Mouse (Mus musculus): ENCODE results near the gene Snupn. TPM values are rescaled to one million over a fixed set of nuclear protein-coding genes. Genes with fewer than 3 reads are reported as not detected.
"Not testable (repeated sequence)": the region's sequence is repeated elsewhere in the genome, so short reads cannot be mapped to it uniquely, and the experiment has no call there.

Gene Snupn
- total RNA-seq (2017) = 3.8 to 9.4 TPM (median 6.5 TPM) in 3 replicates

GRCm38 (mm10) chr9:56950414-56951400 lies at the start of gene Snupn:
TSS of gene Snupn (plus strand) at chr9:56950878.
- peak; percentile 100 for ATAC-seq (replicated peaks; ENCODE audit: insufficient number of reproducible peaks, low FRiP score, low TSS enrichment, poor library complexity, severe bottlenecking)

DNA sequence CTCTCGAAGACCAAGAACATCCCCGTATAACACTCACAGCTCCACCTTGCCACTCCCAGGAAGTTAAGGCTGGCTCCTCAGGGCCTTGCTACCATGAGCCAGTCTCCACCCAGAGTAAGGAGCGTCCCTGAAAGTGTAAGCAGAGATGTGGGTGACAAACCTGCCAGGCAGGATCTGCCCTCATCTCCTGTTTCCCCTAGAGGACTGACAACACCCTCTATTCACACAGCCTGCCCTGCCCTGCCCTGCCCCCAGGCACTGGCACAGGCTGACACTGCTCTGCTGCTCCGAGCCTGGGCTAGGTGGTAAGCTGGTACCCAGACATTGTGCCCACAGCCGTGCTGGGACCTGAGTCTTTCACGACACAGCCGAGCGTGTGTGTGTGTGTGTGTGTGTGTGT lies 49.5 kb upstream of the Snupn start:
- ATAC-seq (replicated peaks; ENCODE audit: insufficient number of reproducible peaks, low FRiP score, low TSS enrichment, poor library complexity, severe bottlenecking) = no peak

DNA sequence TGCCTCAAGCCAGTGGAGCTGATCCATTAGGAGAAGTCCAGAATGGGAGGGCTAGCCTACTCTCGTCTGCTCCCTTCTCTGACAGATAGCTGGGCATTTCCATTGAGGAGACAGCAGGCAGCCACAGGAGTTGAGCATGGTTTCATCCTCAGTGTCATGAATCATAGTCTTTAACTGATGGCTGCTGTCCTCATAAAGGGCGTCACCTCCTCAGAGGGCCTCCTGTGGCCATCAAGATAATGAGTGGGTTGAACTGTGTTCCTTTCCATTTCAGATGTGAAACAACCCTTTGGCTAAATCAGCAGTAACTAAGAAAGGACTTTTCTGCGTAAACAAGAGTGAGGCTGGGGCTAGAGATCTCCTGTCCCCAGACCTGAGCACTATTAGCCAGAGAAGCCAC lies 47.0 kb upstream of the Snupn start:
- ATAC-seq (replicated peaks; ENCODE audit: insufficient number of reproducible peaks, low FRiP score, low TSS enrichment, poor library complexity, severe bottlenecking) = no peak

DNA sequence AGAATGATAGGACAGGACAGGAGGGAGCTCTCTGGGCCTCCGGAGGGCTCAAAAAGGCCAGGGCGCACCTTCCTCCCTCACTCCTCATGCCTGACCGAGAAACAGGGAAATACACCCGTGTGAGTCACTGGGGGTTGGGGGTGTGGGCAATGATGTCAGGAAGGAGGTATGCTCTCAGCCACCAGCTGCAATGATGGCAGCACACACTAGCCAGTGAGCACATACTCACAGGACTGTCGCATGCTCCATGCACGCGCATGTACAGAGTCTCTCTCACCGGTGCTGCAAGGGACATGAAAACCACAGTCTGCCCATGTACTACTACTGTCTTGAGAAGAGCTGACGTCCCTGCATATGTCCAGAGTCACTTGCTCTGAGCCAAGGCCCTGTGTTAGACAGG lies 43.1 kb upstream of the Snupn start:
- ATAC-seq (replicated peaks; ENCODE audit: insufficient number of reproducible peaks, low FRiP score, low TSS enrichment, poor library complexity, severe bottlenecking) = 0 out of 2 replicates have a peak, but pooled peaks have one; percentile 17

DNA sequence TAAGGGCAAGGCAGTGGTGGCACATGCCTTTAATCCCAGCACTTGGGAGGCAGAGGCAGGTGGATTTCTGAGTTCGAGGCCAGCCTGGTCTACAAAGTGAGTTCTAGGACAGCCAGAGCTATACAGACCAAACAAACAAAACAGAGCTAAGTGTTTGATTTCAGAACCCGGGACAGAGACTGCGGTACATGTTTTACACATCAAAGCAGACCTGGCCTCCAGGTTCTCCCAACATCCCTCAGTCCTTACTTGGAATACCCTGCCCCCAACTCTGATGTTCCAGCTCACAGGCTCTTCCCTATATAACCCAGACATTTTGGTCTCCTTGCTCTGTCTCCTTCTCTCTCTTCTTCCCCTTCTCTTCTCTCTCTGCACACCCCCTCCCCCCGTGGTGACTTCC lies 40.7 kb upstream of the Snupn start:
- ATAC-seq (replicated peaks; ENCODE audit: insufficient number of reproducible peaks, low FRiP score, low TSS enrichment, poor library complexity, severe bottlenecking) = not testable (repeated sequence)

- no peak for ATAC-seq (replicated peaks; ENCODE audit: insufficient number of reproducible peaks, low FRiP score, low TSS enrichment, poor library complexity, severe bottlenecking)
Measured at GRCm38 (mm10) chr9:56911017-56911416, 39.7 kb upstream of the Snupn start.

GRCm38 (mm10) chr9:56913991-56914390 lies 36.7 kb upstream of the Snupn start:
- no peak for ATAC-seq (replicated peaks; ENCODE audit: insufficient number of reproducible peaks, low FRiP score, low TSS enrichment, poor library complexity, severe bottlenecking)

- ATAC-seq (replicated peaks; ENCODE audit: insufficient number of reproducible peaks, low FRiP score, low TSS enrichment, poor library complexity, severe bottlenecking) = no peak
Measured at GRCm38 (mm10) chr9:56915116-56915515, 35.6 kb upstream of the Snupn start.

- no peak for ATAC-seq (replicated peaks; ENCODE audit: insufficient number of reproducible peaks, low FRiP score, low TSS enrichment, poor library complexity, severe bottlenecking)
Measured at GRCm38 (mm10) chr9:56915695-56916410, 34.8 kb upstream of the Snupn start.

- ATAC-seq (replicated peaks; ENCODE audit: insufficient number of reproducible peaks, low FRiP score, low TSS enrichment, poor library complexity, severe bottlenecking) = no peak
Measured at GRCm38 (mm10) chr9:56917131-56917530, 33.5 kb upstream of the Snupn start.

DNA sequence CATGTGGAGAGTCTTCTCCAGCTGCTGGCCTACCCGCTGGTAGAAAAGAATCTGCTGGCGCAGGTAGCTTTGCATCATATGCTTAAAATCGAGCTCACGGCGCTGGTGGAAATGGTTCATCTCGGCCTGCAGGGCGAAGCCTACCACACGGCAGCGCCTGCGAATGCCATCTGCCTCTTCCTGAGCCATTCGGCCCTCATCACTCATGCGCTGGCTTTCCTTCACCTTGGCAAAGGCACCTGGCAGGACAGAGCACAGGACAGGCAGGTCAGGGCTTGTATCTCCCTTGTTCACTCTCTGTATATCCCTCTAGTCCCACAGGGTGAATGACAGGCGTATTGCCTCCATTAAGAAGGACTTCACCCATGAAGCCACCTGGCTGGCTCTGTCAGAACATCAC lies 32.2 kb upstream of the Snupn start:
- no peak for ATAC-seq (replicated peaks; ENCODE audit: insufficient number of reproducible peaks, low FRiP score, low TSS enrichment, poor library complexity, severe bottlenecking)

DNA sequence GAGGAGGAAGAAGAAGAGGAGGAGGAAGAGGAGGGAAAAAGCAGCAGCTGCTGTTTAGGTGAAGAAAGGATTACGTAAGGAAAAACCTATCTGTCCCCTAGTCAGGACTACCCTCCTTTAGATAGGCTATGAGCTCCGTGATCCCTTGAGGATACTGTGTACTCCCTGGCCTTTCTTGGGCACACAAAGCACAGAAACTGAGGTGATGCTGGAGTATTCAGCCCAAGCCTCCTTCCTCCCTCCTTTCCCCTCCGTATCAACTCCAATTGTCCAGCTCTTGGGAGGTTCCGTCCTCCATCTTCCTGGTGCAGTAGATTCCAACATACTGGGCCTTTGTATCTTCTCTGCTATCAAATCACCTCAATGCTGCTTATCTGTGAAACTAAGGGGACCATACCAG lies 27.9 kb upstream of the Snupn start:
- no peak for ATAC-seq (replicated peaks; ENCODE audit: insufficient number of reproducible peaks, low FRiP score, low TSS enrichment, poor library complexity, severe bottlenecking)

DNA sequence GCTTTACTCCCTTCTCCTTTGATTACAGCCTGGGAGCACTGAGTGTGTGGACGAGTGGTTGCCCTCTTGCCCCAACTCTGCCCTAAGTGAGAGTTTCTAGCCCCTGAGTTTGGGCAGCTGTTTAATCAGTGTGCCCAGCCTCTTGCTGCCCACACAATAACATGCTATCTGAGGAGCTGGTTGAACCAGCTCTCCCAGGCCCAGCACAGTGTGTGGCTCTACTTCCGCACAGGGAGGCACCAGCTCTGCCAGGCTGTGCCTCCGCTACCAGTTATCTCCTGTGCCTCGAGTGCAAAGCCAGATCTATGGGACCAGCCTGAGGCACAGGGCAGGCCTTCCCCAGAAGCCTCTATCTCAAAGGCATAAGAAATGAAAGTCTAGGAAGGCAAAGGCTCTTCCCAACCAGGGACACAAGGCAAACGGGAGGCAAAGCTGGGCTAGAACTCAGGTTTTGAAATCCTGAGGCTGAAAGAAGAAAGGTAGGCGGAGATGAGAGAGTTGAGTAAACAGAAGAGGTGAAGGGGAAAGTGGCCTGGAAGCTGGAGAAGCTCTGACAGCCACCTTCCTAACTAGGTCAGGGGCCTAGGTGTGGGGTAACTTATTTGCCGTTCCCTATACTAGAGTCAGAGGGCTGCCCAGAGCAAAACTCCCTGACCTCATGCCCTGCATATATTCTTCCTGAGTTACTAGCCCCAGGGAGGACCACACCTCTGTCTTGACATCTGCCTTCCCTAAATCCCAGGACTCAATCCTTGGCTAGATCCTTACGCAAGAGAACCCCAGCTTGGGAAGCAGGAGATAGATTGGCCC lies 26.6 kb upstream of the Snupn start:
- ATAC-seq (replicated peaks; ENCODE audit: insufficient number of reproducible peaks, low FRiP score, low TSS enrichment, poor library complexity, severe bottlenecking) = no peak

DNA sequence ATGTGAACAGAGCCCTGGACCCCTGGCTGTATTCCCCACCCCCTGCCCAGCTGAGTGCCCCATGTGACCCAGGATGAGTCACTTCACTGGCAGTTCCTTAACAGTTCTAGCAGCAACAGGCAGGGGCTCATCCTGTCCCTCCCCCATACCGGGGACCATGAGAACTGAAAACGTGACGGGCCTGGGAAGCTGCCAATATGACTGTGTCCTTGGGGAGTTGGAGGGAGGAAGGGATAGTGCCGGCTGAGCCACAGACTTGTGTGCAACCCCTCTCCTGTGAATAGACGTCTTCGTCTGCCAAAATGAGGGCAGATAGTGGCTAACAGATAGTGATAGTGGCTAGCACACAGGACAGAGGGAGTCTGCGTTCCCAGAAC lies 26.0 kb upstream of the Snupn start:
- ATAC-seq (replicated peaks; ENCODE audit: insufficient number of reproducible peaks, low FRiP score, low TSS enrichment, poor library complexity, severe bottlenecking) = no peak

- ATAC-seq (replicated peaks; ENCODE audit: insufficient number of reproducible peaks, low FRiP score, low TSS enrichment, poor library complexity, severe bottlenecking) = no peak
Measured at GRCm38 (mm10) chr9:56925291-56926024, 25.2 kb upstream of the Snupn start.

DNA sequence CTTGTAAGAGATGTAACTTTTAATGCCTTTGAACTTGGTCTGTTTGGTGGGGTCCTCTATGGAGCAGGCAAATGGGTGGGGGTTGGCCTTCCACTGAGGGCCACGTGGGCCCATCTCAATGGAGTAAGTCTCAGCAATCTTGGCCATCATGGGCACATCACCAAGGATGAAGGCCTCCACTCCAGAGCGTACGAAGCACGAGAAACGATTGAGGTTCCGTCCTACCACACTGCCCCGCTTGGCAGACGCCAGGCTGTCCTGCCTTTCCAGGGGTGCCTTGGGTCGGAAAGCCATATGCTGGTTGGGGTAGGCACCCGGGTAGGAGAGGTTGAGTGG lies 24.7 kb upstream of the Snupn start:
- no peak for ATAC-seq (replicated peaks; ENCODE audit: insufficient number of reproducible peaks, low FRiP score, low TSS enrichment, poor library complexity, severe bottlenecking)

- ATAC-seq (replicated peaks; ENCODE audit: insufficient number of reproducible peaks, low FRiP score, low TSS enrichment, poor library complexity, severe bottlenecking) = no peak
Measured at GRCm38 (mm10) chr9:56926387-56926786, 24.3 kb upstream of the Snupn start.

GRCm38 (mm10) chr9:56927191-56928012 lies 23.3 kb upstream of the Snupn start:
- ATAC-seq (replicated peaks; ENCODE audit: insufficient number of reproducible peaks, low FRiP score, low TSS enrichment, poor library complexity, severe bottlenecking) = no peak
